Mouse (Mus musculus) T-cell, adult 66 days (primary cell): ENCODE data around the gene Pbx3. TPM values are rescaled to one million over a fixed set of nuclear protein-coding genes. Genes with fewer than 3 reads are reported as not detected.

Source experiments
- total RNA-seq, 2 experiments: library from RNA; stranded (reverse); gene quantifications; 3 replicates in 1 of 2; 4 replicates in 1 of 2; pipeline ENCODE4 v1.2.4; 2023

Gene Pbx3
- total RNA-seq = 1 to 10 TPM; 4.8 to 6.9 TPM

GRCm38 (mm10) chr2:34372305-34373301 is at the start of gene Pbx3:
Gene Pbx3 (minus strand): TSS chr2:34373142.

GRCm38 (mm10) chr2:34406601-34407464 is 33.9 kb upstream of the Pbx3 start, which contains the start of gene Mapkap1:
Gene Mapkap1 (plus strand): TSS chr2:34406771.

Other genes starting within 250 kb of the Pbx3 start
- gene Mapkap1, start 33.6 kb upstream of the Pbx3 start, total RNA-seq = 10 to 100 TPM; 52.4 to 59.7 TPM